Mouse (Mus musculus) embryonic facial prominence, embryonic 12.5 days (tissue): ENCODE measurements around the gene Pde4d. TPM values are rescaled to one million over a fixed set of nuclear protein-coding genes. Genes with fewer than 3 reads are reported as not detected.

ENCODE experiments used
- ATAC-seq: fragments of 200-750 bp; cut with Nextera tagmentation; 2 replicates; pipeline ENCODE4 v1.8.0; 2017; ENCODE audit not compliant: insufficient number of reproducible peaks, insufficient read depth, low FRiP score, low TSS enrichment
- H3K27ac ChIP-seq: fragments of 300-500 bp; sonication (generic); 2 replicates; pipeline ENCODE4 v1.5.1; 2016; ENCODE audit warnings: mild to moderate bottlenecking
- H3K27me3 ChIP-seq: fragments of 300-500 bp; sonication (generic); 2 replicates; pipeline ENCODE4 v1.6.1; 2016; ENCODE audit warnings: mild to moderate bottlenecking, moderate library complexity
- H3K36me3 ChIP-seq: fragments of 300-500 bp; sonication (generic); 2 replicates; pipeline ENCODE4 v1.6.1; 2016; ENCODE audit warnings: mild to moderate bottlenecking
- H3K4me1 ChIP-seq: fragments of 300-500 bp; sonication (generic); 2 replicates; pipeline ENCODE4 v1.6.1; 2016
- H3K4me2 ChIP-seq: fragments of 300-500 bp; sonication (generic); replicated peaks from 2 replicates; pipeline ENCODE4 v1.6.1; 2016; ENCODE audit warnings: mild to moderate bottlenecking, moderate library complexity
- H3K4me3 ChIP-seq: fragments of 300-500 bp; sonication (generic); 2 replicates; pipeline ENCODE4 v1.5.1; 2016; ENCODE audit warnings: mild to moderate bottlenecking
- H3K9ac ChIP-seq: fragments of 300-500 bp; sonication (generic); 2 replicates; pipeline ENCODE4 v1.6.1; 2016; ENCODE audit warnings: mild to moderate bottlenecking, moderate library complexity
- H3K9me3 ChIP-seq: fragments of 300-500 bp; sonication (generic); 2 replicates; pipeline ENCODE4 v1.6.1; 2016; ENCODE audit warnings: mild to moderate bottlenecking, moderate library complexity
- WGBS: fragments of 180-500 bp; shearing (Covaris S2); methylation state at CpG from one replicate; pipeline ENCODE4 v1.1.7; 2016; 5-methylcytosine and 5-hydroxymethylcytosine counted together
- polyA plus RNA-seq: library from polyadenylated mRNA; unstranded; fragments of >200 nt; fragmentation: Nextera tagmentation; extraction: Ambion mirVana; gene quantifications from 2 replicates; pipeline ENCODE4 v1.2.1, GENCODE M21; 2016

Gene Pde4d
- polyA plus RNA-seq, 1 experiment from 2014 or later = 20.4 TPM

GRCm38 (mm10) chr13:109547700-109548099 lies 1098.0 kb downstream of the Pde4d start:
- Histone ChIP-seq H3K27me3 (no peaks in the 10 kb centered on the region), H3K27ac (no peak overlapping the region), H3K4me1 (no peaks in the 10 kb centered on the region), H3K4me2 (no peak overlapping the region), H3K4me3 (no peak overlapping the region), H3K9me3 (no peaks in the 10 kb centered on the region), H3K36me3 (no peaks in the 10 kb centered on the region), H3K9ac (no peak overlapping the region)
- WGBS = 29% methylated on average over 6 of the region's 6 CpGs
- no peak for ATAC-seq

GRCm38 (mm10) chr13:109548263-109548662 lies 1098.5 kb downstream of the Pde4d start:
- Histone ChIP-seq H3K36me3 (no peaks in the 10 kb centered on the region), H3K4me2 (no peak overlapping the region), H3K27ac (no peak overlapping the region), H3K27me3 (no peaks in the 10 kb centered on the region), H3K4me3 (no peak overlapping the region), H3K4me1 (no peaks in the 10 kb centered on the region), H3K9me3 (no peaks in the 10 kb centered on the region), H3K9ac (no peak overlapping the region)
- no peak for ATAC-seq
- 69% methylated on average over 5 of the region's 5 CpGs for WGBS

GRCm38 (mm10) chr13:109548771-109549555 lies 1099.2 kb downstream of the Pde4d start:
- H3K4me3 ChIP-seq = no peak overlapping the region
- H3K9ac ChIP-seq = no peak overlapping the region
- ATAC-seq = no peak
- H3K27me3 ChIP-seq = no peaks in the 10 kb centered on the region
- H3K36me3 ChIP-seq = no peaks in the 10 kb centered on the region
- no peak overlapping the region for H3K27ac ChIP-seq
- no peaks in the 10 kb centered on the region for H3K9me3 ChIP-seq
- WGBS = 76% methylated on average over 11 of the region's 11 CpGs
- no peak overlapping the region for H3K4me2 ChIP-seq
- no peaks in the 10 kb centered on the region for H3K4me1 ChIP-seq

- no peak overlapping the region for H3K9ac ChIP-seq
- no peak overlapping the region for H3K4me3 ChIP-seq
- no peak for ATAC-seq
- H3K4me1 ChIP-seq = no peaks in the 10 kb centered on the region
- H3K36me3 ChIP-seq = no peaks in the 10 kb centered on the region
- no peaks in the 10 kb centered on the region for H3K9me3 ChIP-seq
- H3K27ac ChIP-seq = no peak overlapping the region
- H3K4me2 ChIP-seq = no peak overlapping the region
- no peaks in the 10 kb centered on the region for H3K27me3 ChIP-seq
- 58% methylated on average over 3 of the region's 3 CpGs for WGBS
These were observed 1102.1 kb downstream of the Pde4d start for GRCm38 (mm10) chr13:109551836-109552235.

- Histone ChIP-seq H3K9me3 (no peaks in the 10 kb centered on the region), H3K36me3 (no peaks in the 10 kb centered on the region), H3K27me3 (no peaks in the 10 kb centered on the region), H3K4me2 (no peak overlapping the region), H3K4me3 (no peak overlapping the region), H3K4me1 (no peaks in the 10 kb centered on the region), H3K27ac (no peak overlapping the region), H3K9ac (no peak overlapping the region)
- ATAC-seq = no peak
- 83% methylated on average over 5 of the region's 5 CpGs for WGBS
These were observed 1105.8 kb downstream of the Pde4d start for GRCm38 (mm10) chr13:109555513-109555912.

GRCm38 (mm10) chr13:109556853-109557252 lies 1107.1 kb downstream of the Pde4d start:
- Histone ChIP-seq H3K9ac (no peak overlapping the region), H3K4me3 (no peak overlapping the region), H3K27me3 (no peaks in the 10 kb centered on the region), H3K36me3 (no peaks in the 10 kb centered on the region), H3K27ac (no peak overlapping the region), H3K4me1 (no peaks in the 10 kb centered on the region), H3K9me3 (no peaks in the 10 kb centered on the region), H3K4me2 (no peak overlapping the region)
- no peak for ATAC-seq
- WGBS = 86% methylated on average over 4 of the region's 4 CpGs

- Histone ChIP-seq H3K4me1 (no peaks in the 10 kb centered on the region), H3K9ac (no peak overlapping the region), H3K27ac (no peak overlapping the region), H3K4me2 (no peak overlapping the region), H3K36me3 (no peaks in the 10 kb centered on the region), H3K27me3 (no peaks in the 10 kb centered on the region), H3K9me3 (no peaks in the 10 kb centered on the region), H3K4me3 (no peak overlapping the region)
- 72% methylated on average over 12 of the region's 12 CpGs for WGBS
- ATAC-seq = no peak
These were observed 1108.9 kb downstream of the Pde4d start for GRCm38 (mm10) chr13:109558341-109559257.

GRCm38 (mm10) chr13:109560261-109560660 lies 1110.5 kb downstream of the Pde4d start:
- Histone ChIP-seq H3K27ac (no peak overlapping the region), H3K4me2 (no peak overlapping the region), H3K9ac (no peak overlapping the region), H3K9me3 (no peaks in the 10 kb centered on the region), H3K4me1 (no peaks in the 10 kb centered on the region), H3K4me3 (no peak overlapping the region), H3K27me3 (no peaks in the 10 kb centered on the region), H3K36me3 (no peaks in the 10 kb centered on the region)
- no peak for ATAC-seq
- 80% methylated on average over 4 of the region's 4 CpGs for WGBS

- Histone ChIP-seq H3K9me3 (no peaks in the 10 kb centered on the region), H3K4me3 (no peak overlapping the region), H3K4me2 (no peak overlapping the region), H3K9ac (no peak overlapping the region), H3K4me1 (no peaks in the 10 kb centered on the region), H3K36me3 (no peaks in the 10 kb centered on the region), H3K27ac (no peak overlapping the region), H3K27me3 (no peaks in the 10 kb centered on the region)
- WGBS = 92% methylated on average over 20 of the region's 20 CpGs
- no peak for ATAC-seq
These were observed 1119.1 kb downstream of the Pde4d start for GRCm38 (mm10) chr13:109568638-109569468.

GRCm38 (mm10) chr13:109569491-109569890 lies 1119.7 kb downstream of the Pde4d start:
- 76% methylated on average over 5 of the region's 5 CpGs for WGBS
- H3K27ac ChIP-seq = no peak overlapping the region
- no peak for ATAC-seq
- H3K9ac ChIP-seq = no peak overlapping the region
- no peaks in the 10 kb centered on the region for H3K36me3 ChIP-seq
- H3K27me3 ChIP-seq = no peaks in the 10 kb centered on the region
- no peak overlapping the region for H3K4me3 ChIP-seq
- no peaks in the 10 kb centered on the region for H3K9me3 ChIP-seq
- no peak overlapping the region for H3K4me2 ChIP-seq
- H3K4me1 ChIP-seq = no peaks in the 10 kb centered on the region

GRCm38 (mm10) chr13:109576725-109577124 lies 1127.0 kb downstream of the Pde4d start:
- Histone ChIP-seq H3K4me2 (no peak overlapping the region), H3K27me3 (no peaks in the 10 kb centered on the region), H3K9ac (no peak overlapping the region), H3K9me3 (no peaks in the 10 kb centered on the region), H3K36me3 (no peaks in the 10 kb centered on the region), H3K4me1 (no peaks in the 10 kb centered on the region), H3K27ac (no peak overlapping the region), H3K4me3 (no peak overlapping the region)
- 65% methylated on average over 1 of the region's 1 CpGs for WGBS
- ATAC-seq = no peak
